Mouse (Mus musculus): ENCODE results near the gene E2f3.

GRCm38 (mm10) chr13:29943541-29944039, 42.3 kb downstream of the E2f3 start:
- TF ChIP-seq POLR2A (IDR thresholded peaks at IDR 0.05; ENCODE audit: low read depth, low read length) (no peak), CTCF (IDR thresholded peaks at IDR 0.05; ENCODE audit: borderline replicate concordance, insufficient read depth, low read length) (no peak)
